Mouse (Mus musculus) lung, postnatal 4 days (tissue): ENCODE measurements around the gene Cd38.

ENCODE experiments used
- DNase-seq, 2 experiments: peaks; one replicate each; pipeline ENCODE4 v3.0.0; 2021

Cd38 gene

DNA sequence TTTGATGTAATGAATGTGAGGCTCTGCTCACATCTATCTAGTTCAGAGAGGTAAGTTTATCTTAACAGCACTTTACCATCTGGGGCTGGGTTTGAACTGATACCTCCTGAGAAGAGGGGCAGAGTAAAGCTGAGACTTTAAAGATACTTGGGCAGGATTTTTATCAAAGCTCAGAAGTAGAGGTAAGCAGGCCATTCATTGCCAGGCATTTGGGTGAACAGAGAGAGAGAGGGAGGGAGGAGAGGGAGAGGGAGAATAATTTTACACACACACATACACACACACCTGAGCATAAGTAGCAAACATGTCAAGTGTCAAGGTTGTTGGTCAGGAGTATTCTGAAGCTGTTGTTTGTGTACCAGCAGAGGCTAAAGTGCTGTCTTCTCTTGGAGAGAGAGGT lies at the start of gene Cd38:
Gene Cd38 (plus strand): TSS at position 301 of the 400 bp plus-strand sequence.
- DNase-seq = no peak

DNA sequence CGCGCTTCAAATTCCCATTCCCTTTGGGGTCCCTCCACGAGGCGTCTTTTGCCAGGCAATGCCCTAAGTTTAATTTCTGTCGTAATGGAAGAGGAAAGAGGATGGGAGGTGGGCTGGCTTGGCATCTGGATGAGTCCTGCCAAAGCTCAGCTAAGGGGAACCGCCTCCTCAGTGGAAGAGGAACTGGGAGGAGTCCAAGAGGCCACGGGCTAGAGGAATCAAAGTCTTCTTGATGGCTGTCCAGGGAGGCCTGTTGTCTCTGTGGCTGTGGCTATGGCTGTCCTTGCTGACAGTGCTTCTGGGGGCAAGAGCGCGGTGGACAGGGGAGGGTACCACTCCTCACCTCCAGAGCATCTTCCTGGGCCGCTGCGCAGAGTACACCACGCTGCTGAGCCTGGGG lies 49.7 kb upstream of the Cd38 start, which contains the start of gene Bst1:
Gene Bst1 (plus strand): TSS at position 191 of the 400 bp plus-strand sequence.
- peak; percentile 31 to 42 for DNase-seq

DNA sequence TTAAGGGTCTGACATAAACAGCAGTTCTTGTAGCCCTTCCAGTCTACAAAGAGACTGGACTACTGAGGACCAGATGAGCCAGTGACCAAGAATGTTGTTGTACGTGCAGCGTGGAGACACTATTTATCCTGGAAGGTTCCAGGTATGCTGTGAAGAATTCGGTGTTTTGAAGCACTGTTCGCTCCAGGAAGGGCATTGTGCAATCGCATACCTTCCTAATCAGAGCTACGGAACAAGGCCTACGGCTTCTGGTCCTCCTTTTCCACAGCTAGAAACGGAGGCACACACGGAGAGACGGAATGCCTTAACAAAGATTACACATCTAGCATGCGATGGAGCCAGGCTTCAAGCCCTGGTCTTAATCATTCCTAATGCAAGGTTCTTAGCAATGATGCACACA lies 47.6 kb upstream of the Cd38 start:
- DNase-seq = peak; percentile 24 to 52

DNA sequence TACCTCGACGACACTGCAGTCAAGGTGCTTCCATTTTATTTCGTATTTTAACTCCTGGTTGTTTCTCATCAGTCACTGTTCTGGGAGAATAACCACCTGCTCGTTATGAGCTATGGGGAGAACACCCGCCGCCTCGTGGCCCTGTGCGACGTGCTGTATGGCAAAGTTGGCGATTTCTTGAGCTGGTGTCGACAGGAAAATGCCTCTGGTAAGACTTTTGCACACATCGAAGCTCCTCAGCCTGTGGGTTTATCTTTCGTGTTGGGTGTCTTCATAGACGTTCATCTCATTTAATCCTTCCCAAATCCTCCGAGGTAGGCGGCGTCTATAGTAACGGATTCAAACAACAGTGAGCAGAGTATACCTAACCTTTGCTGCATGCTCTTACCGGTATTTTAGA lies 46.8 kb upstream of the Cd38 start, which contains the start of gene Fbxl5:
Gene Fbxl5 (minus strand): TSS at position 101 of the 400 bp plus-strand sequence.
- no peak for DNase-seq

DNA sequence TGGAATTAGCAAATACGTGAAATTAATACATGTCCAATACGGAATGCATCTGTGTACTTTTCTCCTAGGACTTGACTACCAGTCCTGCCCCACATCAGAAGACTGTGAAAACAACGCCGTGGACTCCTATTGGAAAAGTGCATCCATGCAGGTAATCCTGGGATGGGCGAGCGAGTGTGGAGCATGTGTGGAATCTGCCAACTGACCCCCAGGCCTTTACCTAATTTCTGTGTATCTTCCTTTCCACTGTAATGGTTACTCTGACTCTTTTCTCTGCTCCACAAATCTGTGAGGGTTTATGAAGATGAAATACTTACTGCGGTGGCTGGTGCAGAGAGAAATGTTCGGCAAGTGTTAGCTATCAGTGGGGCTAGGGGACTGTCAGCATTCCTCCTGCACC lies 46.2 kb upstream of the Cd38 start:
- no peak for DNase-seq

DNA sequence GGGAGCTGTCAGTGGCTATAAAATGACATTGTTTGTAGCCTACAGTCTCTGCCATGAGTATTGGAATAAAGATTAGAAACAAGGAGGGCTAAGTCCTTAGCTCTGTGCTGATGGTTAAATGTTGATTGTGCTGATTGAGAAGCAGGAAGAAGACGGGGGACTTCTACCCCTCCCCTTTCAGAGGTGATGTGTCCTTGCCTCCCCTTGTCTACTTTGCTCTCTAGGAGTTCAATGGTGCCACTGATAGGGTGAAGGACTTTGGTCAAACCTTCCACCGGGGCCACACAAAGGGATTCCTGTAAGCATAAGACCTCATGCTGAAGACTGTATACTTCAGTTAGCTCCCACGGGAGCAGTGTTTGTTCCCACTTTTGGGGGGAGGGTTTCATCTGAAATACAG lies 45.5 kb upstream of the Cd38 start:
- DNase-seq = no peak

DNA sequence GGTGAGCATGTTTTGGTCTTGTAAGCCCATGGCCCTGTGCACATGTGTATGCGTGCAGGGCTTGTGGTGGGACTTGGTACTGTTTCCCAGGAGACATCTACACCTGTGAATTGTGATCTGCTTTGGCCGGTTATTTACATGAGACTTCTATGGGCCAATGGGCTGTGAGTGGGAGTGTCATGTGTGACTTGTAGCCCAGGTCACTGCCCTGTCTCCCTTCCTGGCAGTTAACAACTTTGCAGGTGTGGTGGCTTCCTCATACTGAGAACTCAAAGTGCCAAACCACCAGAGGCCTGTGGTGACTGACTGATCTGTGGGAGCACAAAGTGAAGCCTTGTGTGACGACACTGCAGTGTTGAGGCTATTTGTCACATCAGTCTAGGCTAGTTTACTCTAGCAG lies 43.8 kb upstream of the Cd38 start:
- DNase-seq = peak in 1 of 2 experiments; percentile 32

DNA sequence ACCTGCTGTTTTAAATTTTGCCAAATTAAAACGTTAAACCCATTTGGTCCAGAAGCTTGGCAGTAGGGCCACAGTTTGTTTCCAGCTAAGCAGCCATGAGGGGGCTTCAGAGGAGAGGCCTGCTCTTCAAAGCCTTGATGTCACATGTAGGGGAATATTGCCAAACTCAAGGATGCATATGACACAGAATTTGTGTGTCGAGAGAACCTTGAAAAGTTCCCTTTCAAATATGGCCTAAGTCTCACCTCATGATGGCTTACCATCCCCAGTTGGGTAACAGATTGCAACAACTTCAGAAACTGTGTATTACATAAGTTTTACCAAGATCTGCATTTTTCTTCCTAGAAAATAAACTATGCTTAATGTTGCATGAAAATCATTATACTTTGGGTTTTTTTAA lies 41.5 kb upstream of the Cd38 start:
- DNase-seq = no peak

DNA sequence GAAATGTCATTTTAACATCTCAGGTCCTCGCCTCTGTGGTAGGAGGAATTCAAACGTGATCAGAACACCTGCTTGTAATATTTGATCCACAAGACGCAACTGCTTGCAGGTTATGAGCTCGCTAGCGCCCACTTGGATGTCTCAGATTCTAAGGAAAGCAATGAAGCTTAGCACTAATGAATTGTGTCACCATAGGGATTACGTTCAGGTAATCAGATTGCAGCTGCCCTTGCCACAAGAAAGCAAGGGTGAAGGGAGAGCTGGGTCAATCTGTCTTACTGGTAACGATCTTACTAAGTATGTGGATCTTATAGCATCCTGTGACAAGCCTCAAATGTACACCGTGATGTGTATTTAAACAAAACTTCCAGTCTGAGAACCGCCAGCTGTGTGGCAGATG lies 41.0 kb upstream of the Cd38 start:
- no peak for DNase-seq

DNA sequence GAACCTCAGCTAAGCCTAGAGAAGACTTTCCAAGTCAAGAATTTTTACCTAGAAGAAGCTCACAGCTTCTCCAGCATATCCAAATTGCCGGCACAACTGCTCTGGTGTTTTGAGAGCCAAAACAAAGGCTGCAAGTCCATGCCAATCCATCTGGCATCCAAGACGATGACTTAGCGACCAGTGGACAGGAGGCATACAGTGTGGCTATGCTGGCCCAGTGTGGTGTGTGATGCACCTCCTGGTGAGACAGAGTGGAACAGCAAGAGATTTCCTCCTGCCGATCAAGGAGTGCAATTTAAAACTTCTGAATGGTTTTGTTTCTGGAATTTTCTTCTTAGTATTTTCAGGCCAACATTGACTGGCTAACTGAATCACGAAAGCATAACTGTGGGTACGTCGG lies 31.8 kb upstream of the Cd38 start:
- DNase-seq = peak; percentile 31 to 36

DNA sequence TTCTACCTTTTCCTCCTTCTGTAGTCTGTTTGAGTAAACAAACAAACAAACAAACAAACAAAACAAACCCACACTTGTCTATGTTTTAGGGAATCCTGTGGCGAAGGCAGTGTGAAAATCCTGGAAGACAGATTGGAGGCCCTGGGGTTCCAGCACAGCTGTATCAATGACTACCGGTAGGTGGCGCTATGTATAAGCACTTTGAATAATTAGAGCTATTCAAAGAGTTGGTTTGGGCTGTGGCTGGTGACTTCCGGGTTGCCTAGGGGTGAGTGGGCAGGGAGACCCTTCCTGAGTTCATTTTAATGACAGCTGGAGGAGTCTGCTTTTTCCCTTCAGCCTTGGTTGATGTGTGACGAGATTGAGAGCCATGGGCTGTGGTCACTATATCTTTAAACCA lies 31.0 kb upstream of the Cd38 start:
- peak in 1 of 2 experiments; percentile 54 for DNase-seq

DNA sequence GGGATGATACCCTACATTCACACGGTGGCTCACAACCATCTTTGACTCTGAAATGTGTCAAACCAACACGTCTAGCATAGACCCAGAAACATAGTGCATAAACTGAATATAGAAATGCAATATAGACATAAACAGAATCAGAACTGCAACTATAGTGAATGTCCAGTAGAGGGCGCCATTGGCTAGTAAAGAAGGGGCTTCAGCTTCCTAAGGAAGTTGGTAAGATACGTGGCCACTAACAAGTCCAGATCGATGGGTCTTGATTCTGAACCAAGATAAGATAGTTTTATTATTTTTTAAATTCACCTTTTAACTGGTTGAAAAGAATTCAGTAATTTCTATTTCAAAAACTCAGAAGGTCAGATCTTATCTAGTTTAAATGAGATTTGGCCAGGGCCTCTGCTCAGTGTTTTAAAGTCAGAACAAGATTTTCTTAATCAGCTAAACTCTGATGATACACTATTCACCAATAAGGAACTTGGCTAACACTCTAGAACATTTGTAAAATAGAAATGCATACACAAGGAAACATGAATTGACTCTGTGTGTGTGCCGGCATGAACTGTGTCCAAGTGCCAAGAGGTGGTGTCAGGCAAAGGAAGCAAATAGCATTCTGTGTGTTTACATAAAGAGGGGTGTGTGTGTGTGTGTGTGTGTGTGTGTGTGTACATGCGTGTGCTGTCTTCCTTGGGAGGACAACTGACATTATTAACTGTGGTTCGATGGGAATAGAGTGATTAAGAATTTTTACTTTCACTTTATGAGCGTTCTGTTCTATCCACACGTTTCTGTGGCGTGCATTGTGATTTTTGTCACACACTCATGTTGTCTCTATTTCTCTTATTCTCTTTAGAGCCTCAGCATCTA lies 27.0 kb upstream of the Cd38 start:
- peak; percentile 42 to 69 for DNase-seq

DNA sequence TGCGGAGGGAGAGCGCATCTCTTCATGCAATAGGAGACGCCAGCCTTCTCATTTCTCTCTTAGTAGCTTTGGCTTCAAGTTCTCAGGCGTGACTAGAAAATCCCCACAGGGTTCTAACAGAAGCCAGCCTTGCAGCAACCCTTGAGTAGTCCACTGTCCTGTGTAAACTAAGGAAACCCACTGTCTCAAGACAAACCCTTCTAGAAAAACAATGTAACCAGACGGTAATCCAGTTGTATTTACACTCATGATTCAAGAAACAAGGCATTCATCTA lies 26.4 kb upstream of the Cd38 start:
- peak in 1 of 2 experiments; percentile 12 for DNase-seq

DNA sequence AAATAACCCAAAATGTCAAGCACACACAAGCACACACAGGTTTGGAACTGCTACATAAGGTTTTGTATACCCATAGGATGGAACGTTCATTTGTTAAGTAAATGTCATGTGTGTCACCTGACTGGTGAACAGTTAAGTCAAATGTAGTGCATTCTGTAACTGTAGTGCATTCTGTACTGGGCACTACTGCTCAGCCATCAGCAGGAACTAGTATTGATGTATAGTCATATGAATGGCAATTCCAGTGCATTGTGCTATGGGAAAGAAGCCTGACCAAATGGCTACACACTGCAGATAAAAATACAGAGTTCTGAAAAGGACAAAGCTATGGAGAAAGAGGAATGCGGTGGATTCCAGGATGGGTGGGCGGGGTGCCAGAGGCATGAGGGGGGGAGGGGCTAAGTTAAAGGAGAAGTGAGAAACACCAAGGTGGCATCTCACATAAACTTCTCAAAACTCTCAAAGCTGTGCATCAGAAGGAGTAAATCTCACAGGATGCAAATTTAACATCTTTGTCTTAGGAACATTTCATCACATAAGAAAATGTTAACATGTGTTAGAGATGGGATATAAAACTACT lies 25.7 kb upstream of the Cd38 start:
- DNase-seq = no peak

DNA sequence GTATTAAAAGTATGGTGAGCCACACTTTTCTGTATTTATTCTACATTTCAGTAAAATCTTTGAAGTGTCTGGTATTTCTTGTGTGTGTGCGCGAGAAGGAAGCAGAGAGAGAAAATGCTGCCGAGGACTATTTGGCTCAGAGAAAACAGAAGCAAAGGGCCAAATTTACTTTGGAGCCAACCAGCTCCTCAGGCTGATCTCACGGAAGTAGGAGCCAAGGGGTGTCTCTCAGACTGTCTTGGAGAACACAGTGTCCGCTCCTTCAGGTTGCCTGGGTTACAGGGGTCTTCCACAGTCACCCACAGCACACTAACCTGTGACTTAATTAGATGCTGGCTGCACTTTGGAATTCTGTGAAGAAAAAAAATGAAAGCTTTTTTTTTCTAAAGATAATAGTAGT lies 23.3 kb upstream of the Cd38 start:
- no peak for DNase-seq

DNA sequence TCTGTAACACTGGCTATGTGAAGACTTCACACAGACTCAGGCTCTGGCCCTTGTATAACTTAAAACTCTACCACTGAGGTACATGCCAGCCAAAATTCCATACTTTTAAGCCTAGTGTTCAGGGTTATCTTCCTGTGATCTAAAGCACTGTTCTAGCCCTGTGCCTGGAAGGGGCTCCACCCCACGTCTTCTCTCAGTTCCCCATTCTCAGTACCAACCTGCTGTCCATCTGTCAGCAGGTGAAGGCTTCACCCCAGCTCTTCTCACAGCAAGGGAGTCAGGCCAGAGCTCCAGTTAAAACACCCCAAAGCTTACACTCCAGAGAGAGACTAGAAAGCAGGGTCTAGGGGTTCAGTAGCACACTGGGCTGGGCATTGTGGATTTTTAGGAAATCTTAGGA lies 22.7 kb upstream of the Cd38 start:
- no peak for DNase-seq

DNA sequence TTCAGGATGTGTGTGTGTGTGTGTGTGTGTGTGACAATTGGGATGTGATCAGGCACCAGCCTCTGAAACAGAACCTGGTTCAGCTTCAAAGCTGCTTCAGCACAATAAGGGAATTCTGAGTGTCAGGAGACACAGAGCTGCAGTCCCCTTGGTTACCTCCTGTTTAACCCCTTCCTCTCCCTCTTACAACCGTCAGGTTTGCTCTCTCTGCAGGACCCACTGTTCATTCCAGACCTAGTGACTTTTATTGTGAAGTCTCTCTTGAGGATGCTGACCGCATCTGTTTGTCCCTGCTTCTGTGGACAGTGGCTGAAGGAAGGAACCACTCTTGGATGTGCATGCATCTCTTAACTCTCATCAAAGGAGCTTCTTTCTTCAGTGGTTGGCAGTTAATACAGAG lies 22.1 kb upstream of the Cd38 start:
- peak; percentile 29 to 35 for DNase-seq

DNA sequence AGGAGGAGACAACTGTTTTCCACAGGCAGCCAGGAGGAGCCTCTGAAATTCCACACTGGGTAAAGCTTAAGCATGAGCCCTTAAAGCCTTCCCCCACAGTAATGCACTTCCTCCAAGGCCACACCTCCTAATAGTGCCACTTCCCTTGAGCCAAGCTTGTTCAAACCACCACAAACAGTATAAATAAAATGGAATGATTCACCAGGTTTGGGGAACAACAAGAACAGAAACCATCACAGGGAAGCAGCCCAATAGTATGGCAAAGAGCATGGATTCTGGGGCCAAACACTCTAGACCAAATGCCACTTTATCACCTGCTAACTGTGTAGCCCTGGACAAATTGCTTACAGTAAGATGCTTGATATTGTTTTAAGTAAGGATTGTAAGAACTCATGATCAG lies 20.8 kb upstream of the Cd38 start:
- no peak for DNase-seq

DNA sequence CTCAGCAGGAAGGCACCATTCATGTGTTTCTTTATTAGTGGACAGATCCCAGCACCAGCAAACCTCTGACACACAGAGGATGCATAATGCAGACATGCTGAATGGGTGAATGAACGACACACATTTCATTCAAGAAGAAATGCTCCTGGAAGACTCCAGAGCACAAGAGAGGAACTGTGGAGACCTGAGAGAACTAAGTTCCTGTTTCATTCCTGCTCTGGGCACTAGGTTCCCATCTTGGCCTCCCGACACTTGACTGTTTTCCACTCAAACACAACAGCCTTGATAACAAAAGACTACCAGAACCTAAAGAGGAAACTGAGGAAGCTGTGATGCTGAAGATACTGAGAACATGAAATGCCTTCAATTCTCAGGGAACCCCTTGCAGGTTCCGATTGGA lies 20.1 kb upstream of the Cd38 start:
- no peak for DNase-seq

DNA sequence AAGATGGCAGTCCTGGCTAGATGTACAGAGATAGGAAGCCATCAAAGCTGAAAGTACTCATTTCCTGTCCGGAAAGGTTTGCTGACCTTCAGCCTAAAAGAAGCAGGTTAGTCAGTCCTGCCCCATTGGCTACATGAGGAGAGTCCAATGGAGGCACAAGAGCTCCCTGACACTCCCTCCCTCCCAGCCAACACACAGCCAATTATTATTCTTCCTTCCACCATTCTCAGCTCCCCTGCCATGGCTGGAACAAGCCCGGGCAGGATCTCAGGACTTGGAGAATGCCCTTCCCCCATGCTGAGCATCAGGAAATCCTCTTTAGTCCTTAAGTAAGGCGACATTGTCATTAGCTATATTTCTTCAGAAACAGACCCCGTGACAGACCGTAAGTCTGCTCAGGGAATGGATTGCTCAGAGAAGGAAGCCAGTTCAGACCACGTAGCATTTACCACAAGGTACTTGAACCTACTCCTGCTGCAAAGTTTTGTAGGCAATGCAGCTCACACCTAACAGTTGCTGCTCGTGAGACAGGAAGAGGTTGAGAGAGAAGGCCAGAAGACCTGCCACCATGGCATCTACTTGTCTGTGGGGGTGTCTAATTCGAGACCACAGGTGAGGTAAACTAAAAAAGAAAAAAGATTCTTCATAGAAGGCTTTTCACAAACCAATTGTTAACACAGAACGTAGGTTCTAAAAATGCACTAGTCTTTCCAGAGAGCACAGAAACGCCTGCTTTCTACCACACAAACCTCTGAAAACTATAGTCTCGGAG lies 15.1 kb upstream of the Cd38 start:
- peak in 1 of 2 experiments; percentile 41 for DNase-seq

DNA sequence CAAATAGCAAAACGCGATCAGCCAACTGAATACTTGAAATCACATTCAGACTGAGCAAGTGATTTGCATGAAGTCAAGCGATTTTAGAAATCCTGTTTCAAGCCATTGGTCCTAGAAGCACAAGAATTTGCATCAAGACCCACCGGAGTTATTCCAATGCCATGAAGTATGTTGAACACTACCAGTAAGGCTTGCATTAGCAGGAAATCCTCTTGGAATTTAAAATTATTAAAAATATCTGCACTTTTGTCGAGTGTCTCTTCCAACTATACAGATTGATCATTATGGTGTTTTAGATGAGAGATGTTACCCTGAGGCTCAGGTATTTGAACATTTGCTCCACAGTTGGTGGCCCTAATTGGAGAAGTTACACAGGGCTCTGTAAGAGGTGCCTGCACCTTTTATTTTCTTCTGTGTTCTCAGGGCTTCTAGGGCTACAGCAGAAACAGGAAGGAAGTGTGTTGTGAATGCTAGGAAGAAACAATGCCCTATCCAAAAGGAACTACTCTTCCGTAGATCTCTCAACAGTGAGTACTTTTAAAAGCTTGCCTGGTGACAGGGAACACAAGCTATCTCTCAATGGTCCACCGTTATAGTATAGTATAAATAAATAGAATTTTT lies 14.4 kb upstream of the Cd38 start:
- no peak for DNase-seq

DNA sequence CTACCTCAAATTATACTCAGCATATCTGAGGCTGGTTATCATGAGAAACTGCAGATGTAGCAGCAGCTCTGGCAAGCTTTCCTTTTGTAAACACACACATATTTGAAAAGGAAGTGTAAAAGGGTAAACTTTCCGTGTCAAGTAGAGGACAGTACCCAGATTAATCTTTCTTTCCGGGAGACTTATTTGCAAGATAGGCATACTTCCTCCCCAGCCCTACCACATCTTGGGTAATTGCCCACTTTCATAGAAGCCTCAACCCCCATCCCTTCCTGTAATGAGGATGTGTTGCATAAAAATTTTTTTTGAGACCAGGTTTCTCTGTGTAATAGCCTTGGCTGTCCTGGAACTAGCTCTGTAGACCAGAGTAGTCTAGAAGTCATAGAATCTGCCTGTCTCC lies 12.6 kb upstream of the Cd38 start:
- no peak for DNase-seq

DNA sequence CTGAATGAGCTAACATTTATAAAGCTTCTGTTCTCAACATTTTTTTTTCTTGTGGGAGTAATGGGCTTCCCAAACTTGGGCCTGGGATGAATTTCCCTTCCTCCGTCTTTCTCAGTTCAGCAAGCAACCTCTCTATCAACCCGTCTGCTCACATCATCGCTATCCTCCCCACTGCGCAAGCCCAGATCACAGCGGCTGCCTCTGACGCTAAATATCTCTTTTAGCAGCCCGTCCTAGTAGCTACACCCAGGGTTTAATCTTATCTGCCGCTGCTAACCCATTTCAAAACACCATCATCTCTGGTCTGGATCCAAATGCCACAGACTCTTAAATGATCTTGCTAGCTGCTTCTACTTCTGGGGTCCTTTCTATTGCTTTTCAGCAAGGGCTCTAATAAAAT lies 8.7 kb upstream of the Cd38 start:
- DNase-seq = no peak

DNA sequence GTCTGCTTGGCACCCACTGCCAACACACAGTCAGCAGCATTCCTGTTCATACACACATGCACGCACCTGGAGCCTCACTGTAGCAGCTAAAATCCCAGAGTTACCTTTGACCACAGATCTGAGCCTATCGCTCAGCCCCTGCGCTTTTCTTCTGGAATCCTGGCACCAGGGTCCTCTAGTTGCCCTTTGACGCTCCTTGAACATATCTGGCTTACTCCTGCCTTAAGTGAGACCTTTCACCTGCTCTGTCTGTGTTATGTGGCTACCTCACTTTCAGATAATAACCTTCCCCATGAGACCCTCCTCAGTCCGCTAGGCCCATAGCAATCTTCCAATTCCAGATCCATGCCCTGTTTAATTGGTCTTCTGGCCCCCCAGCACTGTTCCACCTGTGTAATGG lies 8.3 kb upstream of the Cd38 start:
- no peak for DNase-seq
